Mouse (Mus musculus) right cerebral cortex, postnatal 10 days (tissue): ENCODE data around the gene Gm9745.
"Not testable (repeated sequence)": the region's sequence is repeated elsewhere in the genome, so short reads cannot be mapped to it uniquely, and the experiment has no call there.

ENCODE experiments used
- DNase-seq, 2 experiments: peaks; one replicate each; pipeline ENCODE4 v3.0.0; 2021; ENCODE audit warnings: low spot score in 2 of 2

Gene Gm9745

GRCm38 (mm10) chr13:8948131-8948530 lies at the start of gene Gm9745:
Gene Gm9745 (minus strand): TSS chr13:8948231.
- not testable (repeated sequence) for DNase-seq

- not testable (repeated sequence) for DNase-seq
These were observed 49.2 kb upstream of the Gm9745 start for GRCm38 (mm10) chr13:8997221-8997620.

- DNase-seq = peak; percentile 98 to 99
These were observed 48.2 kb upstream of the Gm9745 start, which contains the start of gene Gtpbp4 for GRCm38 (mm10) chr13:8995990-8996786. Gene Gtpbp4 (minus strand): TSS chr13:8996083.

- no peak for DNase-seq
These were observed 47.3 kb upstream of the Gm9745 start for GRCm38 (mm10) chr13:8995159-8995989.

- no peak for DNase-seq
These were observed 44.2 kb upstream of the Gm9745 start for GRCm38 (mm10) chr13:8992231-8992630.

- no peak for DNase-seq
These were observed 24.9 kb upstream of the Gm9745 start for GRCm38 (mm10) chr13:8972972-8973371.

GRCm38 (mm10) chr13:8972369-8972768 lies 24.3 kb upstream of the Gm9745 start:
- DNase-seq = no peak

- no peak for DNase-seq
These were observed 19.7 kb upstream of the Gm9745 start for GRCm38 (mm10) chr13:8967742-8968141.

GRCm38 (mm10) chr13:8965224-8965623 lies 17.2 kb upstream of the Gm9745 start:
- DNase-seq = no peak

- not testable (repeated sequence) for DNase-seq
These were observed 14.2 kb upstream of the Gm9745 start for GRCm38 (mm10) chr13:8962266-8962665.

GRCm38 (mm10) chr13:8961128-8961888 lies 13.3 kb upstream of the Gm9745 start:
- not testable (repeated sequence) for DNase-seq

- not testable (repeated sequence) for DNase-seq
These were observed 11.5 kb upstream of the Gm9745 start for GRCm38 (mm10) chr13:8959554-8959953.

GRCm38 (mm10) chr13:8959058-8959457 lies 11.0 kb upstream of the Gm9745 start:
- not testable (repeated sequence) for DNase-seq

GRCm38 (mm10) chr13:8956873-8957272 lies 8.8 kb upstream of the Gm9745 start:
- DNase-seq = not testable (repeated sequence)

- DNase-seq = not testable (repeated sequence)
These were observed 7.1 kb upstream of the Gm9745 start for GRCm38 (mm10) chr13:8955127-8955526.

GRCm38 (mm10) chr13:8952563-8952962 lies 4.5 kb upstream of the Gm9745 start, which contains the start of gene Idi2:
Gene Idi2 (plus strand): TSS chr13:8952863.
- DNase-seq = not testable (repeated sequence)

- DNase-seq = not testable (repeated sequence)
These were observed 4.2 kb downstream of the Gm9745 start for GRCm38 (mm10) chr13:8943828-8944227.

- DNase-seq = not testable (repeated sequence)
These were observed 6.3 kb downstream of the Gm9745 start for GRCm38 (mm10) chr13:8941701-8942100.

GRCm38 (mm10) chr13:8941110-8941509 lies 6.9 kb downstream of the Gm9745 start:
- DNase-seq = not testable (repeated sequence)

- DNase-seq = not testable (repeated sequence)
These were observed 10.4 kb downstream of the Gm9745 start for GRCm38 (mm10) chr13:8937611-8938140.

- no peak for DNase-seq
These were observed 14.5 kb downstream of the Gm9745 start for GRCm38 (mm10) chr13:8933499-8933898.
